Mouse (Mus musculus) midbrain, embryonic 10.5 days (tissue): Measurements from ENCODE around the gene Ankrd34a. TPM values are rescaled to one million over a fixed set of nuclear protein-coding genes. Genes with fewer than 3 reads are reported as not detected.

Experiments used
- DNase-seq: peaks from one replicate; pipeline ENCODE4 v3.0.0-alpha.2; 2017; ENCODE audit warnings: low spot score
- H3K27ac ChIP-seq: fragments of 300-500 bp; sonication (generic); replicated peaks from 2 replicates; pipeline ENCODE4 v1.5.1; 2016; ENCODE audit warnings: mild to moderate bottlenecking
- H3K27me3 ChIP-seq: fragments of 300-500 bp; sonication (generic); 2 replicates; pipeline ENCODE4 v1.6.1; 2016; ENCODE audit warnings: low read depth, mild to moderate bottlenecking; ENCODE audit not compliant: poor library complexity, severe bottlenecking
- H3K36me3 ChIP-seq: fragments of 300-500 bp; sonication (generic); 2 replicates; pipeline ENCODE4 v1.6.1; 2016; ENCODE audit warnings: mild to moderate bottlenecking, moderate library complexity
- H3K4me1 ChIP-seq: fragments of 300-500 bp; sonication (generic); 2 replicates; pipeline ENCODE4 v1.6.1; 2016
- H3K4me3 ChIP-seq: fragments of 300-500 bp; sonication (generic); 2 replicates; pipeline ENCODE4 v1.5.1; 2016; ENCODE audit warnings: mild to moderate bottlenecking, moderate library complexity
- H3K9me3 ChIP-seq: fragments of 300-500 bp; sonication (generic); replicated peaks from 2 replicates; pipeline ENCODE4 v1.6.1; 2016; ENCODE audit warnings: mild to moderate bottlenecking
- WGBS: fragments of 180-500 bp; shearing (Covaris S2); methylation state at CpG from one replicate; pipeline ENCODE4 v1.1.7; 2016; 5-methylcytosine and 5-hydroxymethylcytosine counted together
- polyA plus RNA-seq: library from polyadenylated mRNA; unstranded; fragments of >200 nt; fragmentation: Nextera tagmentation; extraction: Ambion mirVana; gene quantifications from 2 replicates; pipeline ENCODE4 v1.2.1, GENCODE M21; 2016

Ankrd34a gene
- polyA plus RNA-seq, 1 experiment from 2014 or later = 1.0 TPM

- Histone ChIP-seq H3K27ac (peak within 1 kb of the TSS; percentile 82), H3K27me3 (peaks cover 13% of the 10 kb centered on the region), H3K4me1 (peaks cover 48% of the 10 kb centered on the region), H3K9me3 (no peaks in the 10 kb centered on the region), H3K4me3 (peak within 1 kb of the TSS; percentile 32), H3K36me3 (no peaks in the 10 kb centered on the region)
- peak; percentile 84 for DNase-seq
- 41% methylated on average over 17 of the region's 17 CpGs for WGBS
Measured at GRCm38 (mm10) chr3:96576690-96577541, 19.5 kb upstream of the Ankrd34a start, which contains the start of gene Gm16253. TSS of gene Gm16253 (plus strand) at chr3:96576984.

- H3K27ac ChIP-seq = peak overlapping the region; percentile 82
- peaks cover 16% of the 10 kb centered on the region for H3K27me3 ChIP-seq
- 81% methylated on average over 4 of the region's 4 CpGs for WGBS
- H3K36me3 ChIP-seq = no peaks in the 10 kb centered on the region
- H3K4me3 ChIP-seq = peak overlapping the region; percentile 32; the same call in 1 of the 2 replicates
- DNase-seq = no peak
- H3K4me1 ChIP-seq = peaks cover 48% of the 10 kb centered on the region
- no peaks in the 10 kb centered on the region for H3K9me3 ChIP-seq
Measured at GRCm38 (mm10) chr3:96577566-96577965, 18.9 kb upstream of the Ankrd34a start.

GRCm38 (mm10) chr3:96578561-96579238 is 17.7 kb upstream of the Ankrd34a start:
- Histone ChIP-seq H3K9me3 (no peaks in the 10 kb centered on the region), H3K4me1 (peaks cover 48% of the 10 kb centered on the region), H3K36me3 (no peaks in the 10 kb centered on the region), H3K27ac (no peak overlapping the region), H3K27me3 (peaks cover 16% of the 10 kb centered on the region), H3K4me3 (no peak overlapping the region)
- WGBS = 85% methylated on average over 12 of the region's 12 CpGs
- no peak for DNase-seq

- Histone ChIP-seq H3K27me3 (peaks cover 16% of the 10 kb centered on the region), H3K27ac (0 out of 2 replicates have a peak overlapping the region, but pooled peaks have one; percentile 42), H3K4me1 (peaks cover 48% of the 10 kb centered on the region), H3K36me3 (no peaks in the 10 kb centered on the region), H3K4me3 (no peak overlapping the region), H3K9me3 (no peaks in the 10 kb centered on the region)
- DNase-seq = no peak
- WGBS = 79% methylated on average over 4 of the region's 4 CpGs
Measured at GRCm38 (mm10) chr3:96579239-96579750, 17.1 kb upstream of the Ankrd34a start.

- Histone ChIP-seq H3K4me3 (peak overlapping the region; percentile 47), H3K27ac (peak overlapping the region; percentile 43; the same call in 1 of the 2 replicates), H3K9me3 (no peaks in the 10 kb centered on the region), H3K4me1 (peaks cover 48% of the 10 kb centered on the region), H3K36me3 (no peaks in the 10 kb centered on the region), H3K27me3 (peaks cover 16% of the 10 kb centered on the region)
- peak; percentile 90 for DNase-seq
- 11% methylated on average over 16 of the region's 16 CpGs for WGBS
Measured at GRCm38 (mm10) chr3:96579885-96580454, 16.5 kb upstream of the Ankrd34a start.

GRCm38 (mm10) chr3:96581141-96581540 is 15.3 kb upstream of the Ankrd34a start:
- H3K27me3 ChIP-seq = peaks cover 16% of the 10 kb centered on the region
- H3K4me3 ChIP-seq = no peak overlapping the region
- no peak overlapping the region for H3K27ac ChIP-seq
- DNase-seq = no peak
- no peaks in the 10 kb centered on the region for H3K9me3 ChIP-seq
- H3K4me1 ChIP-seq = peaks cover 39% of the 10 kb centered on the region
- H3K36me3 ChIP-seq = no peaks in the 10 kb centered on the region
- WGBS = 46% methylated on average over 6 of the region's 6 CpGs

- DNase-seq = no peak
- peaks cover 16% of the 10 kb centered on the region for H3K27me3 ChIP-seq
- H3K27ac ChIP-seq = no peak overlapping the region
- H3K4me1 ChIP-seq = peaks cover 31% of the 10 kb centered on the region
- no peaks in the 10 kb centered on the region for H3K9me3 ChIP-seq
- no peak overlapping the region for H3K4me3 ChIP-seq
- 86% methylated on average over 16 of the region's 16 CpGs for WGBS
- no peaks in the 10 kb centered on the region for H3K36me3 ChIP-seq
Measured at GRCm38 (mm10) chr3:96581771-96582515, 14.5 kb upstream of the Ankrd34a start.

- Histone ChIP-seq H3K27ac (no peak overlapping the region), H3K4me3 (no peak overlapping the region), H3K4me1 (peaks cover 22% of the 10 kb centered on the region), H3K36me3 (no peaks in the 10 kb centered on the region), H3K9me3 (0 out of 2 replicates have a peak, but pooled peaks cover 2% of the 10 kb centered on the region), H3K27me3 (peaks cover 16% of the 10 kb centered on the region)
- WGBS = 90% methylated on average over 5 of the region's 5 CpGs
- DNase-seq = no peak
Measured at GRCm38 (mm10) chr3:96583386-96583785, 13.1 kb upstream of the Ankrd34a start.

GRCm38 (mm10) chr3:96590657-96591056 is 5.8 kb upstream of the Ankrd34a start:
- H3K4me1 ChIP-seq = peaks cover 20% of the 10 kb centered on the region
- 0 out of 2 replicates have a peak, but pooled peaks cover 2% of the 10 kb centered on the region for H3K9me3 ChIP-seq
- no peak overlapping the region for H3K27ac ChIP-seq
- no peaks in the 10 kb centered on the region for H3K36me3 ChIP-seq
- H3K4me3 ChIP-seq = no peak overlapping the region
- 81% methylated on average over 4 of the region's 4 CpGs for WGBS
- H3K27me3 ChIP-seq = peaks cover 11% of the 10 kb centered on the region
- no peak for DNase-seq

- Histone ChIP-seq H3K9me3 (no peaks in the 10 kb centered on the region), H3K4me1 (peaks cover 47% of the 10 kb centered on the region), H3K36me3 (no peaks in the 10 kb centered on the region), H3K27ac (peak overlapping the region; percentile 86), H3K27me3 (peaks cover 32% of the 10 kb centered on the region), H3K4me3 (peak overlapping the region; percentile 70)
- 2% methylated on average over 10 of the region's 10 CpGs for WGBS
- DNase-seq = no peak
Measured at GRCm38 (mm10) chr3:96593374-96593773, 3.1 kb upstream of the Ankrd34a start.

GRCm38 (mm10) chr3:96593790-96594560 is 2.5 kb upstream of the Ankrd34a start, which contains the start of gene Polr3gl:
TSS of gene Polr3gl (minus strand) at chr3:96594181.
- WGBS = under 1% methylated on average over 38 of the region's 38 CpGs
- H3K36me3 ChIP-seq = no peaks in the 10 kb centered on the region
- H3K4me1 ChIP-seq = peaks cover 53% of the 10 kb centered on the region
- peak within 1 kb of the TSS; percentile 86 for H3K27ac ChIP-seq
- H3K27me3 ChIP-seq = peaks cover 38% of the 10 kb centered on the region
- H3K9me3 ChIP-seq = no peaks in the 10 kb centered on the region
- H3K4me3 ChIP-seq = peak within 1 kb of the TSS; percentile 70
- DNase-seq = peak; percentile 95
